Mouse (Mus musculus): ENCODE data around the gene Wdfy3.

- TF ChIP-seq CTCF (IDR thresholded peaks at IDR 0.05; ENCODE audit: low read depth) (no peak), EP300 (optimal IDR thresholded peaks at IDR 0.05) (no peak)
These were observed 203.0 kb downstream of the Wdfy3 start for GRCm38 (mm10) chr5:101866722-101867121.

Measured in stomach, postnatal 0 days (tissue).